Mouse (Mus musculus): ENCODE measurements around the gene Icmt.

DNA sequence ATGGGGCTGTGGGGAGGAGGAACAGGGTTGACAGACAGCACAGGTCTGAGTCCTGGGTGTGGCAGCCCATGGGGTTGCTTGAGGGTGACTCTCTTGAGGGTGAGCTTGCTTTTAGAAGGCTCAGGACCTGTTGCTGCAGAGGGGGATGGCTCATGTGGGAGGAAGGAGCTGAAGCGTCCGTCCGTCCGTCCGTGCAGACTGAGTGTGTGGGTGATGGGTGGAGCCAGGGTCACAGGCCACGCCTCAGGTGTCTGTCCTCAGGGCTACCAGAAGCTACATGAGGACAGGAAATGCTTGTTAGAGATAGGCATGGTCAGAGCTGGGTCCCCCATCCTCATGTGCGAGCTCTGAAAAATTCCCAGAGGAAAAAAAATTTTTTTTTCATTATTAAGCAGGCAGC lies 47.6 kb downstream of the Icmt start:
- TF ChIP-seq POLR2A (IDR thresholded peaks at IDR 0.05; ENCODE audit: insufficient read length, low read depth) (no peak), MAX (IDR thresholded peaks at IDR 0.05; ENCODE audit: low read depth) (no peak), MYOG (IDR thresholded peaks at IDR 0.05; ENCODE audit: control insufficient read depth in 1 of 3, insufficient read depth in 1 of 3, insufficient read length in 2 of 3, low read depth in 2 of 3) (no peak), POLR2AphosphoS2 (IDR thresholded peaks at IDR 0.05; ENCODE audit: insufficient read length, low read depth) (no peak)

All from myocyte (in vitro differentiated cells).